Mouse (Mus musculus) limb, embryonic 13.5 days (tissue): ENCODE results near the gene Shox2. TPM values are rescaled to one million over a fixed set of nuclear protein-coding genes. Genes with fewer than 3 reads are reported as not detected.
A peak's percentile ranks its signal among the peaks of the same experiment; 100 is the strongest.

Source experiments
- ATAC-seq: fragments of 200-750 bp; cut with Nextera tagmentation; 2 replicates; pipeline ENCODE4 v1.8.0; 2017; ENCODE audit warnings: low read depth, moderate number of reproducible peaks, moderate TSS enrichment; ENCODE audit not compliant: low FRiP score
- H3K27ac ChIP-seq: fragments of 300-500 bp; sonication (generic); 2 replicates; pipeline ENCODE4 v1.5.1; 2015; ENCODE audit warnings: inconsistent platforms, mild to moderate bottlenecking, moderate library complexity
- H3K27me3 ChIP-seq: fragments of 300-500 bp; sonication (generic); 2 replicates; pipeline ENCODE4 v1.6.1; 2015; ENCODE audit warnings: mild to moderate bottlenecking, inconsistent platforms
- H3K36me3 ChIP-seq: fragments of 300-500 bp; sonication (generic); 2 replicates; pipeline ENCODE4 v1.6.1; 2015; ENCODE audit warnings: inconsistent platforms, mild to moderate bottlenecking, moderate library complexity
- H3K4me1 ChIP-seq: fragments of 300-500 bp; sonication (generic); 2 replicates; pipeline ENCODE4 v1.6.1; 2015; ENCODE audit warnings: inconsistent platforms
- H3K4me2 ChIP-seq: fragments of 300-500 bp; sonication (generic); replicated peaks from 2 replicates; pipeline ENCODE4 v1.6.1; 2015; ENCODE audit warnings: inconsistent platforms, mild to moderate bottlenecking, moderate library complexity
- H3K4me3 ChIP-seq: fragments of 300-500 bp; sonication (generic); 2 replicates; pipeline ENCODE4 v1.5.1; 2015; ENCODE audit warnings: moderate library complexity, mild to moderate bottlenecking, inconsistent platforms
- H3K9ac ChIP-seq: fragments of 300-500 bp; sonication (generic); 2 replicates; pipeline ENCODE4 v1.6.1; 2015; ENCODE audit warnings: mild to moderate bottlenecking, inconsistent platforms
- H3K9me3 ChIP-seq: fragments of 300-500 bp; sonication (generic); 2 replicates; pipeline ENCODE4 v1.6.1; 2016; ENCODE audit warnings: inconsistent platforms
- WGBS: fragments of 180-500 bp; shearing (Covaris S2); methylation state at CpG from one replicate; pipeline ENCODE4 v1.1.7; 2015; 5-methylcytosine and 5-hydroxymethylcytosine counted together
- polyA plus RNA-seq: library from polyadenylated mRNA; unstranded; fragments of >200 nt; fragmentation: Nextera tagmentation; extraction: Ambion mirVana; gene quantifications from 2 replicates; pipeline ENCODE4 v1.2.1, GENCODE M21; 2015

Gene Shox2
- polyA plus RNA-seq, 1 experiment from 2014 or later = 65.2 TPM

- WGBS = 2% methylated on average over 25 of the region's 25 CpGs
- Histone ChIP-seq H3K27ac (peak overlapping the region; percentile 97), H3K4me3 (peak overlapping the region; percentile 64), H3K36me3 (no peaks in the 10 kb centered on the region; the same call in 1 of the 2 replicates), H3K4me2 (peak overlapping the region; percentile 73), H3K9ac (peak overlapping the region; percentile 93), H3K9me3 (no peaks in the 10 kb centered on the region), H3K4me1 (peaks cover 28% of the 10 kb centered on the region), H3K27me3 (peaks cover 79% of the 10 kb centered on the region)
- no peak for ATAC-seq
Observed at GRCm38 (mm10) chr3:66977811-66978456, 3.6 kb downstream of the Shox2 start.

GRCm38 (mm10) chr3:66976889-66977615, 4.5 kb downstream of the Shox2 start:
- no peak for ATAC-seq
- peak overlapping the region; percentile 97 for H3K27ac ChIP-seq
- H3K4me1 ChIP-seq = peaks cover 23% of the 10 kb centered on the region
- H3K27me3 ChIP-seq = peaks cover 80% of the 10 kb centered on the region
- WGBS = 7% methylated on average over 13 of the region's 13 CpGs
- H3K4me3 ChIP-seq = peak overlapping the region; percentile 64
- H3K36me3 ChIP-seq = no peaks in the 10 kb centered on the region; the same call in 1 of the 2 replicates
- peak overlapping the region; percentile 73 for H3K4me2 ChIP-seq
- peak overlapping the region; percentile 93 for H3K9ac ChIP-seq
- H3K9me3 ChIP-seq = no peaks in the 10 kb centered on the region

- no peak overlapping the region for H3K27ac ChIP-seq
- WGBS = 28% methylated on average over 3 of the region's 3 CpGs
- peaks cover 84% of the 10 kb centered on the region for H3K27me3 ChIP-seq
- no peaks in the 10 kb centered on the region for H3K9me3 ChIP-seq
- H3K9ac ChIP-seq = peak overlapping the region; percentile 73
- H3K36me3 ChIP-seq = no peaks in the 10 kb centered on the region; the same call in 1 of the 2 replicates
- H3K4me3 ChIP-seq = peak overlapping the region; percentile 54
- H3K4me2 ChIP-seq = peak overlapping the region; percentile 82
- no peak for ATAC-seq
- H3K4me1 ChIP-seq = peaks cover 31% of the 10 kb centered on the region
Observed at GRCm38 (mm10) chr3:66974501-66974900, 7.1 kb downstream of the Shox2 start.

GRCm38 (mm10) chr3:66973391-66973943, 8.1 kb downstream of the Shox2 start:
- Histone ChIP-seq H3K9ac (peak overlapping the region; percentile 73), H3K9me3 (no peaks in the 10 kb centered on the region), H3K27ac (peak overlapping the region; percentile 74; the same call in 1 of the 2 replicates), H3K36me3 (no peaks in the 10 kb centered on the region; the same call in 1 of the 2 replicates), H3K4me3 (peak overlapping the region; percentile 54), H3K27me3 (peaks cover 76% of the 10 kb centered on the region), H3K4me1 (peaks cover 26% of the 10 kb centered on the region), H3K4me2 (peak overlapping the region; percentile 82)
- peak; percentile 71 for ATAC-seq
- under 1% methylated on average over 59 of the region's 59 CpGs for WGBS

- peak overlapping the region; percentile 46 for H3K4me2 ChIP-seq
- H3K27ac ChIP-seq = no peak overlapping the region
- no peak for ATAC-seq
- H3K9me3 ChIP-seq = no peaks in the 10 kb centered on the region
- H3K27me3 ChIP-seq = peaks cover 76% of the 10 kb centered on the region
- 0 out of 2 replicates have a peak overlapping the region, but pooled peaks have one; percentile 53 for H3K9ac ChIP-seq
- no peaks in the 10 kb centered on the region; the same call in 1 of the 2 replicates for H3K36me3 ChIP-seq
- 19% methylated on average over 16 of the region's 16 CpGs for WGBS
- peaks cover 27% of the 10 kb centered on the region for H3K4me1 ChIP-seq
- peak overlapping the region; percentile 11 for H3K4me3 ChIP-seq
Observed at GRCm38 (mm10) chr3:66972191-66972950, 9.2 kb downstream of the Shox2 start.

GRCm38 (mm10) chr3:66970661-66971331, 10.8 kb downstream of the Shox2 start:
- WGBS = 2% methylated on average over 29 of the region's 29 CpGs
- peak overlapping the region; percentile 49 for H3K4me2 ChIP-seq
- peaks cover 27% of the 10 kb centered on the region for H3K4me1 ChIP-seq
- no peaks in the 10 kb centered on the region; the same call in 1 of the 2 replicates for H3K36me3 ChIP-seq
- ATAC-seq = 0 out of 2 replicates have a peak, but pooled peaks have one; percentile 22
- peak overlapping the region; percentile 20 for H3K4me3 ChIP-seq
- peak overlapping the region; percentile 40; the same call in 1 of the 2 replicates for H3K27ac ChIP-seq
- no peak overlapping the region for H3K9ac ChIP-seq
- no peaks in the 10 kb centered on the region for H3K9me3 ChIP-seq
- H3K27me3 ChIP-seq = peaks cover 70% of the 10 kb centered on the region

GRCm38 (mm10) chr3:66970261-66970660, 11.3 kb downstream of the Shox2 start:
- no peak overlapping the region for H3K9ac ChIP-seq
- H3K27me3 ChIP-seq = peaks cover 72% of the 10 kb centered on the region
- no peaks in the 10 kb centered on the region; the same call in 1 of the 2 replicates for H3K36me3 ChIP-seq
- peaks cover 27% of the 10 kb centered on the region for H3K4me1 ChIP-seq
- 3% methylated on average over 10 of the region's 10 CpGs for WGBS
- H3K9me3 ChIP-seq = no peaks in the 10 kb centered on the region
- peak overlapping the region; percentile 20 for H3K4me3 ChIP-seq
- 0 out of 2 replicates have a peak overlapping the region, but pooled peaks have one; percentile 4 for H3K27ac ChIP-seq
- ATAC-seq = no peak
- peak overlapping the region; percentile 49 for H3K4me2 ChIP-seq

- WGBS = 12% methylated on average over 4 of the region's 4 CpGs
- Histone ChIP-seq H3K27me3 (peaks cover 58% of the 10 kb centered on the region), H3K4me1 (peaks cover 19% of the 10 kb centered on the region; the same call in 1 of the 2 replicates), H3K9ac (no peak overlapping the region), H3K36me3 (no peaks in the 10 kb centered on the region), H3K27ac (no peak overlapping the region), H3K4me3 (no peak overlapping the region), H3K9me3 (no peaks in the 10 kb centered on the region), H3K4me2 (no peak overlapping the region)
- ATAC-seq = peak; percentile 68; the same call in 1 of the 2 replicates
Observed at GRCm38 (mm10) chr3:66967508-66967907, 14.1 kb downstream of the Shox2 start.

GRCm38 (mm10) chr3:66964884-66965283, 16.7 kb downstream of the Shox2 start:
- 0 out of 2 replicates have a peak, but pooled peaks cover 5% of the 10 kb centered on the region for H3K4me1 ChIP-seq
- no peak for ATAC-seq
- no peak overlapping the region for H3K9ac ChIP-seq
- H3K4me2 ChIP-seq = no peak overlapping the region
- no peak overlapping the region for H3K27ac ChIP-seq
- peaks cover 34% of the 10 kb centered on the region for H3K27me3 ChIP-seq
- no peaks in the 10 kb centered on the region for H3K9me3 ChIP-seq
- no peak overlapping the region for H3K4me3 ChIP-seq
- WGBS = 42% methylated on average over 3 of the region's 3 CpGs
- H3K36me3 ChIP-seq = no peaks in the 10 kb centered on the region

GRCm38 (mm10) chr3:66959972-66960371, 21.6 kb downstream of the Shox2 start:
- no peaks in the 10 kb centered on the region for H3K4me1 ChIP-seq
- H3K4me3 ChIP-seq = no peak overlapping the region
- H3K36me3 ChIP-seq = no peaks in the 10 kb centered on the region
- H3K9me3 ChIP-seq = no peaks in the 10 kb centered on the region
- 61% methylated on average over 5 of the region's 5 CpGs for WGBS
- H3K4me2 ChIP-seq = no peak overlapping the region
- peaks cover 13% of the 10 kb centered on the region; the same call in 1 of the 2 replicates for H3K27me3 ChIP-seq
- H3K9ac ChIP-seq = no peak overlapping the region
- no peak overlapping the region for H3K27ac ChIP-seq
- no peak for ATAC-seq

GRCm38 (mm10) chr3:66955126-66955525, 26.4 kb downstream of the Shox2 start:
- Histone ChIP-seq H3K4me2 (no peak overlapping the region), H3K27me3 (peaks cover 5% of the 10 kb centered on the region; the same call in 1 of the 2 replicates), H3K9ac (no peak overlapping the region), H3K4me1 (no peaks in the 10 kb centered on the region), H3K4me3 (no peak overlapping the region), H3K27ac (no peak overlapping the region), H3K36me3 (no peaks in the 10 kb centered on the region), H3K9me3 (no peaks in the 10 kb centered on the region)
- ATAC-seq = no peak
- WGBS = 69% methylated on average over 2 of the region's 2 CpGs
